Mouse (Mus musculus) bone marrow, adult 2 months (tissue): ENCODE measurements around the gene Rnf43.
A peak's percentile ranks its signal among the peaks of the same experiment; 100 is the strongest.

Experiments used
- CTCF ChIP-seq: fragments of 200-500 bp; IDR thresholded peaks from 2 replicates; pipeline ENCODE4 v1.5.1; 2011; ENCODE audit warnings: low read length, control low read depth; ENCODE audit not compliant: control insufficient read depth, insufficient read depth
- POLR2A ChIP-seq: fragments of 200-500 bp; IDR thresholded peaks from 2 replicates; pipeline ENCODE4 v1.6.1; 2011; ENCODE audit warnings: low read depth, mild to moderate bottlenecking, control low read depth, low read length, borderline replicate concordance; ENCODE audit not compliant: control insufficient read depth

DNA sequence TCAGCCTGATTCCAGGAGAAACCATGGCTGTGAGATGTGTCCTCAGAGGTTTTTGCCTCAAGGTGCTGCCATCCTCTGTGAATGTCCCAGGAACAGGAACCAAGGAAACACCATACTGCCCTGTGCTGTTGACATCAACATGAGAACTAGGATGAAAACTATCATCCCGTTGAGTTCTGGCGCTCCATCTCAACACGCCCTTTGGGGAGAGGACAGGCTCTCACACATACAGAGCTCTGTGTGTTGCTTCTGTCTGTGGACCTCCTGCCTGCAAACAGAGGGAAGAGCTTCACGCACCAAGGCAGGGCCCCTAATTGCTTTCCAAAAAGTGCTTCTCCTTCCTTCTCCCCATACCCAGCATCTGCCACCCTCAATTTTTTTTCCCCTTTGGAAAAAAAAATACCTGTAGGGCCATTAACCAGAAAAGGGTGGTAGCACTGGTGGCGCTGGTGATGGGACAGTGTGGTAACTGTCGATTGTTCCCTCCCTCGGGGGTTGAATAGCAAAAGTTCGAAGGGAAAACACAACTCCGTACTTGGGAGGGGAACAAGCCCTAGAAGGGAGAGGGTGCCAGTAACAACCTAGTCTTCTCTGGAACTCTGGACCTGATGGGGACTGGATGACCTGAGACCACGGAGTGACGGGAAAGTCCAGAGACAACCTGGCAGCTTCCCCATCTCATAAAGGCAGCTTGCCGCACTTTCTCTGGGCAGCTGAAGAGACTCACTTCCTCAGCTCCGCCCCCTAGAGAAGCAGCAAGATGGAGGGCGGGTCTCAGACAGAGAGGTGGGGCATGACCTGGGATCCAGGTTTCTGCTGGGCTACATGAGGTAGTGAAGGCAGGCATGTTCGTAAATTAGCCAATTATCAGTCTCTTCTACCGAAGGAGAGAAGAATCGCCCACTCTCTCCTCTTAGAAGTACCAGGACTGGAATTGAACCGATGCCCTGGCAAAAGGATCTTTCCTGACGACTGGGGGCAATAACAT lies 85.9 kb downstream of the Rnf43 start:
- TF ChIP-seq CTCF (0 out of 2 replicates have a peak, but pooled peaks have one; percentile 7), POLR2A (peak; percentile 64)
